Comparison of ENCODE assay signal across 9 mouse cellular contexts in genomic region chr2:105189352-105189751, GRCm38 (mm10). TPM values are rescaled to one million over a fixed set of nuclear protein-coding genes. Genes with fewer than 3 reads are reported as not detected.
DNase-seq lines count a peak whose midpoint lies in the region; TF ChIP-seq lines count a peak whose summit lies in the region.
"Had no signal": no experiment of that assay in that cellular context is flagged by ENCODE, and none has a peak within 500 bp of the region (broad histone marks: within the 10 kb centered on the region; RNA-seq: fewer than 3 reads in every experiment).

No protein-coding gene starts in this region.

- no peak overlapping the region for H3K27ac ChIP-seq in left cerebral cortex, adult 2 months
- H3K27ac ChIP-seq: embryonic facial prominence, embryonic 12.5 days had no signal

- intact Hi-C loops in left cerebral cortex, adult 2 months (cut with DNase I), result no loop called here

- DNase-seq in cerebellum, postnatal 10 days, result peak; percentile 30 to 68
- no peak for DNase-seq in cerebellum, adult 11-12 months
- DNase-seq in left cerebral cortex, adult 2 months (ENCODE audit: extremely low spot score in 1 of 2, low spot score in 2 of 2), result no peak
- no peak for DNase-seq in left cerebral cortex, adult 9 months (ENCODE audit: low spot score in 2 of 2)
- peak; percentile 34 for DNase-seq in WW6 (ENCODE audit: low read depth, low spot score)
- peak; percentile 16 to 66 for DNase-seq in kidney, postnatal 36 days
- no peak for DNase-seq in left cerebral cortex, adult 8-10 months (ENCODE audit: low spot score in 2 of 2)
- DNase-seq in ovary, postnatal 10 days (ENCODE audit: low spot score), result no peak

- H3K4me3 ChIP-seq in left cerebral cortex, adult 2 months, result no peak overlapping the region
- H3K4me3 ChIP-seq: embryonic facial prominence, embryonic 12.5 days had no signal

- peak; percentile 54 for TF ChIP-seq CTCF in left cerebral cortex, adult 2 months (IDR thresholded peaks at IDR 0.05)

RNA-seq across cellular contexts. Expression of gene Them7, which starts 34.8 kb away (rescaled TPM):
- not detected for total RNA-seq in left cerebral cortex, adult 2 months (2021)
- under 1 TPM in 1 of 4 experiments, not detected in 3; 0.23 TPM for total RNA-seq in left cerebral cortex, adult 8-10 months (2022)

Comparison
In these comparisons a context has a peak if more than half of its experiments do, and no peak if none do; other contexts are left out.
1. DNase-seq: peak in cerebellum, postnatal 10 days (2 of 2), WW6 (single experiment) and kidney, postnatal 36 days (2 of 2); none in cerebellum, adult 11-12 months (single experiment), left cerebral cortex, adult 2 months (0 of 2), left cerebral cortex, adult 9 months (0 of 2), left cerebral cortex, adult 8-10 months (0 of 2) and ovary, postnatal 10 days (single experiment).